Mouse (Mus musculus) liver, embryonic 14.5 days (tissue): ENCODE data around the gene Msl1.

Experiments
- CTCF ChIP-seq: IDR thresholded peaks from 2 replicates; pipeline ENCODE4 v1.5.1; 2016; ENCODE audit warnings: antibody characterized with exemption, low read depth, control low read depth
- EP300 ChIP-seq: IDR thresholded peaks from 2 replicates; pipeline ENCODE4 v1.6.1; 2016; ENCODE audit warnings: antibody characterized with exemption, low read depth

- no peak for TF ChIP-seq CTCF
- TF ChIP-seq EP300: no peak
Measured at GRCm38 (mm10) chr11:98797909-98798308, 2.6 kb downstream of the Msl1 start.
